Mouse (Mus musculus): ENCODE measurements around the gene Zfp593.
A peak's percentile ranks its signal among the peaks of the same experiment; 100 is the strongest.
"Not testable (repeated sequence)": the region's sequence is repeated elsewhere in the genome, so short reads cannot be mapped to it uniquely, and the experiment has no call there.

Zfp593 gene

GRCm38 (mm10) chr4:134245148-134245843 lies at the start of gene Zfp593:
TSS of gene Zfp593 (minus strand) at chr4:134245592.
- peak; percentile 94 to 96 for DNase-seq (ENCODE audit: low spot score in 2 of 2)

- no peak for DNase-seq (ENCODE audit: low spot score in 2 of 2)
These were observed 48.3 kb upstream of the Zfp593 start for GRCm38 (mm10) chr4:134293692-134294163.

- no peak for DNase-seq (ENCODE audit: low spot score in 2 of 2)
These were observed 47.8 kb upstream of the Zfp593 start for GRCm38 (mm10) chr4:134293061-134293691.

GRCm38 (mm10) chr4:134292067-134292466 lies 46.7 kb upstream of the Zfp593 start:
- DNase-seq (ENCODE audit: low spot score in 2 of 2): peak; percentile 58 to 70

- DNase-seq (ENCODE audit: low spot score in 2 of 2): no peak
These were observed 43.2 kb upstream of the Zfp593 start for GRCm38 (mm10) chr4:134288397-134289256.

GRCm38 (mm10) chr4:134287575-134288025 lies 42.2 kb upstream of the Zfp593 start, which contains the start of gene Pdik1l:
TSS of gene Pdik1l (minus strand) at chr4:134287895.
- DNase-seq (ENCODE audit: low spot score in 2 of 2): peak; percentile 70 to 73

- peak; percentile 95 to 96 for DNase-seq (ENCODE audit: low spot score in 2 of 2)
These were observed 41.8 kb upstream of the Zfp593 start for GRCm38 (mm10) chr4:134287168-134287564.

GRCm38 (mm10) chr4:134286226-134287167 lies 41.1 kb upstream of the Zfp593 start:
- DNase-seq (ENCODE audit: low spot score in 2 of 2): no peak

- DNase-seq (ENCODE audit: low spot score in 2 of 2): no peak
These were observed 39.5 kb upstream of the Zfp593 start for GRCm38 (mm10) chr4:134284942-134285341.

- DNase-seq (ENCODE audit: low spot score in 2 of 2): no peak
These were observed 28.3 kb upstream of the Zfp593 start for GRCm38 (mm10) chr4:134273417-134274345.

GRCm38 (mm10) chr4:134272731-134273416 lies 27.5 kb upstream of the Zfp593 start:
- DNase-seq (ENCODE audit: low spot score in 2 of 2): no peak

- no peak for DNase-seq (ENCODE audit: low spot score in 2 of 2)
These were observed 26.6 kb upstream of the Zfp593 start for GRCm38 (mm10) chr4:134271979-134272378.

GRCm38 (mm10) chr4:134269622-134270021 lies 24.2 kb upstream of the Zfp593 start:
- not testable (repeated sequence) for DNase-seq (ENCODE audit: low spot score in 2 of 2)

GRCm38 (mm10) chr4:134268102-134268655 lies 22.8 kb upstream of the Zfp593 start:
- DNase-seq (ENCODE audit: low spot score in 2 of 2): no peak

- DNase-seq (ENCODE audit: low spot score in 2 of 2): no peak
These were observed 20.6 kb upstream of the Zfp593 start for GRCm38 (mm10) chr4:134265860-134266585.

- DNase-seq (ENCODE audit: low spot score in 2 of 2): peak; percentile 39 to 49
These were observed 17.8 kb upstream of the Zfp593 start for GRCm38 (mm10) chr4:134263191-134263590.

GRCm38 (mm10) chr4:134258354-134258753 lies 13.0 kb upstream of the Zfp593 start:
- no peak for DNase-seq (ENCODE audit: low spot score in 2 of 2)
